Mouse (Mus musculus): ENCODE measurements at regions not wholly inside any gene's neighbourhood (a gene's known extent, or its start where the extent isn't known, plus 50 kb on each side); places are given as distances from the start of the nearest gene placed in this dataset.
A peak's percentile ranks its signal among the peaks of the same experiment; 100 is the strongest.

DNA sequence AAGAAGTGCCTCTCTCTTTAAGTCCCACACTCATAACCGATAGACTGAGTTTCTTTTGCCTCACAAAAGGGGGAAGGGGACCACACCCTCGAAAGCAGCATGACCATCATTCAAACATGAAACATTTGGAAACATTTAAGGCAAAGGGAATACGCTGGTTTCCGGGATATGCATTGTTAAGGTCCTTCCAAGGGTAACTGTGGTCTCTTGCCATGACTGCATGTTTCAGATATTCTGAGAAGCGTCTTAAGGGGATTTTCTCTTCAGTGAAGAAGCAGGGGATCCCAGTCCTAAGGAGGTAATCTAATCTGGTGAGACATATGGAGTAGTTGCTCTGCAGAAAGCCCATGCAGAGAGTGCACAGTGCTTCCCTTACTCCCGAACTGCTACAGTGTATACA is 258.8 kb downstream of the Mreg start:
- WGBS = 78% methylated on average over 6 of the region's 6 CpGs
- H3K27me3 ChIP-seq (ENCODE audit: insufficient read depth, poor library complexity, severe bottlenecking) = no peaks in the 10 kb centered on the region
- no peak for DNase-seq (ENCODE audit: low spot score)

DNA sequence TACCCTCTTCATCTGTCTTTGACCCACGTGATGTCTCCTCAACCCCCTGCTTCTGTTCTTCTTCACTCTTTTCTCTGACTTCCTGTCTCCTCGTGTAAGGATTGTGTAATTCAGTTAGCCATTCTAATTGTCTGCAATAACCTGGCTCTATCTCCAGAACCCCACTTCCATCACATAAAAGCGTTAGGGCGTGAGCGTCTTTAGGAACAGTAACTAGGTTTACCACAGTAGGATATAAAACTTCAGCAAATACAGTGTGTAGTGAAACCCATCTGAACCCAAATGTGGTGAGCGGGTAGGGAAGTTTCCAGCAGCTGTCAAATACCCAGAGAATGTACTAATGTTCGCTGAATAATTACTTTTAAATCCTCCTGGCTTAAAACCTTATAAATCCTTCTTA is 262.6 kb downstream of the Mreg start:
- Histone ChIP-seq H3K27ac (no peak overlapping the region), H3K4me3 (no peak overlapping the region), H3K27me3 (ENCODE audit: insufficient read depth, poor library complexity, severe bottlenecking) (no peaks in the 10 kb centered on the region), H3K4me1 (replicated peaks) (no peaks in the 10 kb centered on the region), H3K36me3 (no peaks in the 10 kb centered on the region), H3K9me3 (no peaks in the 10 kb centered on the region)
- WGBS = 91% methylated on average over 7 of the region's 7 CpGs
- no peak for DNase-seq (ENCODE audit: low spot score)

More for the DNA sequence above, 258.8 kb downstream of the Mreg start:
- Histone ChIP-seq H3K27ac (no peak overlapping the region), H3K4me1 (replicated peaks) (no peaks in the 10 kb centered on the region), H3K9me3 (no peaks in the 10 kb centered on the region), H3K4me3 (no peak overlapping the region), H3K36me3 (no peaks in the 10 kb centered on the region)

DNA sequence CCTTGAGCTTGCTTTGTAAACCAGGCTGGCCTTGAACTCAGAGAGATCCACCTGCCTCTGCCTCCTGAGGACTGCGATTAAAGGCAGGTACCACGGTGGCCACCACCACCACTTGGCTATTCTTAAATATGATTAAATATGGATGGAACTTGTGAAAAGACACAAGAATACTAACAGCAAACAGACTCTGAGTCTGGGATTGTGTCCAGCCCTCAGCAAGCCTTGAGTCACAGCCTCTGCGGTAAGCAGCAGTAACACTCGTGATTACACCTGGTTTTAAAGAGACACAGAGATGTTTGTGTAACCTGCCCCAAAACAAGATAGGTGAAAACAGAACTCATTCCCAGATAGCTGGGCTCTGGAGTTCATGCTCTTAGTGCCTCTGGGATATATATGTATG is 263.4 kb downstream of the Mreg start:
- 88% methylated on average over 4 of the region's 4 CpGs for WGBS
- no peak overlapping the region for H3K27ac ChIP-seq
- H3K4me3 ChIP-seq = no peak overlapping the region
- no peaks in the 10 kb centered on the region for H3K27me3 ChIP-seq (ENCODE audit: insufficient read depth, poor library complexity, severe bottlenecking)
- no peaks in the 10 kb centered on the region for H3K4me1 ChIP-seq (replicated peaks)
- no peaks in the 10 kb centered on the region for H3K9me3 ChIP-seq
- no peaks in the 10 kb centered on the region for H3K36me3 ChIP-seq
- DNase-seq (ENCODE audit: low spot score) = no peak

DNA sequence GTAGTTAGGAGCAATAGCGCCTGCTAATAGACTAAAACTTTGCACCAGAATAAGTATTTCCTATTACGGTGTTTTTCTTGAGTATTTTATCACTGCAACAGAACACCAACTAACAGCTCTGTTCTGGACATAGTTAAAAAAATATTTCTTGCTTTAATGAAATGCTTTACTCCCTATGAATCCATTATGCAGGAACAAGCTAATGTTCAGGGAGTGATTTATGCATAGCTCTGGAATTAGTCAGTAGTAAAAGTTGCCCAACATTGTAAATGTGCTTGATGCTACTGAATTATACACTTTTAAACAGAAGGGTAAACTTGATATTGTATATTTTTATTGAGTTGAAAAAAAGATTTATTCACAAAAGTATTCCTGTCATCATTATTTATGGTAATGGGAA is 264.6 kb downstream of the Mreg start:
- H3K4me3 ChIP-seq = no peak overlapping the region
- H3K4me1 ChIP-seq (replicated peaks) = no peaks in the 10 kb centered on the region
- DNase-seq (ENCODE audit: low spot score) = no peak
- H3K27me3 ChIP-seq (ENCODE audit: insufficient read depth, poor library complexity, severe bottlenecking) = no peaks in the 10 kb centered on the region
- no peaks in the 10 kb centered on the region for H3K36me3 ChIP-seq
- no peaks in the 10 kb centered on the region for H3K9me3 ChIP-seq
- H3K27ac ChIP-seq = no peak overlapping the region
- WGBS = 94% methylated on average over 2 of the region's 2 CpGs

DNA sequence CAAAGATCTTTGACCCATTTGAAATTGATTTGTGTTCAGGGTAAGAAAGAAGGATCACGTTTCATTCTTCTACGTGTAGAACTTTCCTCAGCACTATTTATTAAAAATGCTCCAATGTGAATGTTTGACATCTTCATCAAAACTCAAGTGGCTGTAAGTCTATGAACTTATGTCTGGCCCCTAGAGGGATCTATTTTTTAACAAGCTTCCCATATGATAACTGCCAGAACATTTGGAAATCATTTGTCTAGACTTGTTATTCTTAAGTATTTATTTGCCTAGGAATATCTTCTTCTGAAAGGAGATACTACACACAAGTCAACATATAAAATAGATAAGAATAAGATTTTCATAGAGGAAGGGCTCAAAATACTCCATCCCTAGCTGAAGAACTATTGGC is 265.2 kb downstream of the Mreg start:
- H3K27ac ChIP-seq = no peak overlapping the region
- H3K36me3 ChIP-seq = no peaks in the 10 kb centered on the region
- no peak for DNase-seq (ENCODE audit: low spot score)
- H3K4me3 ChIP-seq = no peak overlapping the region
- no peaks in the 10 kb centered on the region for H3K27me3 ChIP-seq (ENCODE audit: insufficient read depth, poor library complexity, severe bottlenecking)
- no peaks in the 10 kb centered on the region for H3K4me1 ChIP-seq (replicated peaks)
- WGBS = 63% methylated on average over 2 of the region's 2 CpGs
- H3K9me3 ChIP-seq = no peaks in the 10 kb centered on the region

DNA sequence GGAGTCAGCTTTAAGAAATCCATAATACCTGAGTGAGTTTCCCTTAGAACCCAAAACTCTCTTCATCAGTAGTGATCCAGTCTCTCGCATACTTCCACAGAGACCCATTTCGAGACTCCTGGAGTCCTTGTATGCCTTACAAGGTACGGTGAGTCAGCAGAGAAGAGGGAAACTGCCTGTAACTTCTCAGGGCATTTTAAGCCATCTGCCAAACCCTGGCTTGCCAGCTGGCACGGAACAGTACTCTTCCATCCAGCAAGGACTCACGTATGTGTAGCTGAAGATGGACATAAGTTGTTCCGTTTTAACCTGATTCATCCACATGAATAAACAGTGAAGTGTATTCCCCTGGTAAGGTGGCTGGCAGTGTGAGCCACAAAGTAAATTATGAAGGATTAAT is 267.0 kb downstream of the Mreg start:
- Histone ChIP-seq H3K9me3 (no peaks in the 10 kb centered on the region), H3K4me3 (no peak overlapping the region), H3K4me1 (replicated peaks) (peaks cover 15% of the 10 kb centered on the region), H3K27ac (no peak overlapping the region), H3K36me3 (no peaks in the 10 kb centered on the region), H3K27me3 (ENCODE audit: insufficient read depth, poor library complexity, severe bottlenecking) (no peaks in the 10 kb centered on the region)
- whole genome bisulfite sequencing = 92% methylated on average over 6 of the region's 6 CpGs
- DNase-seq (ENCODE audit: low spot score) = no peak

DNA sequence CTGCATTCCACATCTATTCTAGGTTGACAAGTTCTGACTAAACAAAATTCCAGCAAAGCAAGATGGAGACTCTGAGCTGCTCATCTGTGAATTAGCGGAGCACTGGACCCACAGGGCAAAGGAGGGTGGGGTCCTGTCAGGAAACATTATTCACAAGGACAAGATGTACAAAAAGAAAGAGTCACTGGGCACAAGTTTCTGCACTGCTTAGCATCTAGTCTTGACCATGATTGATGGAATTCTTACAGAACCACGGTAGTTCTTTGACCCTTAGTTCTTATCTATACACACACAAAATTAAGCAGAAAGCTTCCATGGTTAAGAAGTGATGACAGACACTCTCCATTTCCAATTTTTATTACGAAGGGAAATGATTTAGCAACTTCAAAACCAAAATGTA is 267.6 kb downstream of the Mreg start:
- H3K36me3 ChIP-seq = no peaks in the 10 kb centered on the region
- H3K4me1 ChIP-seq (replicated peaks) = peaks cover 15% of the 10 kb centered on the region
- H3K27ac ChIP-seq = no peak overlapping the region
- H3K9me3 ChIP-seq = no peaks in the 10 kb centered on the region
- DNase-seq (ENCODE audit: low spot score) = no peak
- no peaks in the 10 kb centered on the region for H3K27me3 ChIP-seq (ENCODE audit: insufficient read depth, poor library complexity, severe bottlenecking)
- H3K4me3 ChIP-seq = no peak overlapping the region
- 79% methylated on average over 3 of the region's 3 CpGs for WGBS

DNA sequence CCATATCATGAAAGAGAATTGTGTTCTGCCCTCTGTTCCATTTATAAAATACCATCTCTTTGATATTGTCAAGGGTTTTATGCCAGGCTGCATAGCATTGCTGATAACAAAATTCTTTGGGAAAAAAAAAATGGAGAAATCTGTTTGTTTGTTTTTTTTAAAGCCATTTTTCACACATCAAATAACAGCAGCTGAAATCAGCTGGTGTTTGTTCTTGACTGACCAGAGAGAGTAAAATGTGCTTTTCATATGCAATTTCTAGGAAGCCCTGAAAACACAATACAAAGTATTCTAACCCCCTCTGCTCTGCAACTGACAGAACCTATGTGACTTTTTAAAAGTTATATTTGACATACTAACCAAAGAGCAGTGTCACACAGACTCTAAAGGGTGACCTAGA is 270.0 kb downstream of the Mreg start:
- Histone ChIP-seq H3K27me3 (ENCODE audit: insufficient read depth, poor library complexity, severe bottlenecking) (no peaks in the 10 kb centered on the region), H3K27ac (no peak overlapping the region), H3K4me1 (replicated peaks) (peaks cover 20% of the 10 kb centered on the region), H3K4me3 (no peak overlapping the region), H3K36me3 (no peaks in the 10 kb centered on the region), H3K9me3 (no peaks in the 10 kb centered on the region)
- no peak for DNase-seq (ENCODE audit: low spot score)

DNA sequence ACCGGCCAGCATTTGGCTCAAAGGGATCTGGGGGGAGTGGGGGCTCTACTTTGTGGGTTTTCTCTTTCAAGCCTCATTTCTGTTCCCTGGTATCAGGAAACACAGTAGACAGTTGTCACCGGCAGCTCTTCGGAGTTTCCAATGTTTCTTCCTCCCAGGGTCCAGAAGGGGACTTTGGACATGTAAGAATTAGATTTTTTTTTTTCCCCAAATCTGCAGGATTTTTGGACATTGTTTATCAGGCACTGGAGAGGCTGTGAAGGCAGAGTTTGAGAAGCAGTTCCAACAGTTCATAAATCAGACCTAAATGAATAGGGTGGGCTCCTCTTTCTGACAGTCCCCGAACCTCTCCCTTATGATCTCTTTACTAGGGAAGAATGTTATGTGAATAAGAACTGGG is 270.4 kb downstream of the Mreg start:
- Histone ChIP-seq H3K27me3 (ENCODE audit: insufficient read depth, poor library complexity, severe bottlenecking) (no peaks in the 10 kb centered on the region), H3K4me1 (replicated peaks) (peaks cover 21% of the 10 kb centered on the region), H3K36me3 (no peaks in the 10 kb centered on the region), H3K4me3 (no peak overlapping the region), H3K27ac (peak overlapping the region; percentile 62; the same call in 1 of the 2 replicates), H3K9me3 (no peaks in the 10 kb centered on the region)
- WGBS = 65% methylated on average over 4 of the region's 4 CpGs
- DNase-seq (ENCODE audit: low spot score) = no peak

DNA sequence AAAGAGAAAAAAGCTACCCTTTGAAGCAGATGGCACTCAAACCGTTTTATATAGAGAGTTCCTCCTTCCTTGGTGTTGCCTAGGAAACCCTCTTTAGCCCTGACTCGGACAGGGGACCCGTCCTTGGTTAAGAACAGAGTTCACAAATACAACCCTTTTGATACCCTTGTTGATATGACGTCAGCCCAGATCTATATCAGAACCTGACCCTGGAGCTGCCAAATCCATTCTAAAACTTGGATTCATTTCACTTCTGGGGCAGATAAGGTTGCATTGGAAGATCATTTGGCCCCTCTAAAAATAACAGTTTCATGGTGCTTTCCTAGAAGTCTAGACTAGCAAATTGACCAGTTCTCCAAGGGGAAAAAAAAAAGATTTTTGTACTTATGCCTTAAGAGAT is 271.2 kb downstream of the Mreg start:
- peaks cover 26% of the 10 kb centered on the region for H3K4me1 ChIP-seq (replicated peaks)
- WGBS = 36% methylated on average over 4 of the region's 4 CpGs
- no peak overlapping the region for H3K4me3 ChIP-seq
- no peaks in the 10 kb centered on the region for H3K27me3 ChIP-seq (ENCODE audit: insufficient read depth, poor library complexity, severe bottlenecking)
- no peaks in the 10 kb centered on the region for H3K36me3 ChIP-seq
- H3K9me3 ChIP-seq = no peaks in the 10 kb centered on the region
- DNase-seq (ENCODE audit: low spot score) = peak; percentile 6
- peak overlapping the region; percentile 40; the same call in 1 of the 2 replicates for H3K27ac ChIP-seq

DNA sequence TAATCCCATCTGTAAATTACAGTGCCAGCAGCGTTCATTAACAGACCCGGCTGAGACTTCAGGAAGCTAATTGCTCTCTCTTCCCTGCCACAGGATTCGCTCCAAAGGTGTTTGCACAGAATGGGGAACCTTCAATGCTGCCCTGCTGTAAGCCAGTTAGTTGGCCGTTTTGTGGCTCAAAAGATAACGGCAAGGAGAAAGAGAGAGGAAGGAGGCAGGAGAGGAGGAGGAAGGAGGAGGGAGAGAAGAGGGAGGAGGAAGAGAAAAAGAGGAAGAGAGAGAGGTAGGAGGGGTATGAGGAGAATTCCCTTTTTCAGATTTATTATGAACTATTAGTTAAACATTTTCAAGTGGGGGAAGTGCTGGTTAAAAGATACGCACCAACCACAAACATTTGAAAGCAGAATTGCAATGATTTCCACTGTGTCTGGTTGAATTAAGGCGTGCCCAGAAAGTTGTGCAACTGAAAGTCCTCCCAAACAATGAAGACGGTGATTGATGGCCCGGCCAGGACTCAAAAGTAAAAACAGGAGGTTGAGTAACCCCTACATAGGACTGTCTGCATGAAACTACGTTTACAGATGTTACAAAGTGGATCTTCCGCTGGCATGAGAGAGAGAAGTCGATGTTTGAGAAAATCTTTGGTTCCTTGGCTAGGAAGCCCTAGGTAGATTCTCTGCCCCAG is 273.6 kb downstream of the Mreg start:
- H3K36me3 ChIP-seq = no peaks in the 10 kb centered on the region
- no peak overlapping the region for H3K4me3 ChIP-seq
- no peaks in the 10 kb centered on the region for H3K9me3 ChIP-seq
- H3K4me1 ChIP-seq (replicated peaks) = peaks cover 26% of the 10 kb centered on the region
- WGBS = 70% methylated on average over 12 of the region's 12 CpGs
- no peaks in the 10 kb centered on the region for H3K27me3 ChIP-seq (ENCODE audit: insufficient read depth, poor library complexity, severe bottlenecking)
- DNase-seq (ENCODE audit: low spot score) = no peak
- no peak overlapping the region for H3K27ac ChIP-seq

DNA sequence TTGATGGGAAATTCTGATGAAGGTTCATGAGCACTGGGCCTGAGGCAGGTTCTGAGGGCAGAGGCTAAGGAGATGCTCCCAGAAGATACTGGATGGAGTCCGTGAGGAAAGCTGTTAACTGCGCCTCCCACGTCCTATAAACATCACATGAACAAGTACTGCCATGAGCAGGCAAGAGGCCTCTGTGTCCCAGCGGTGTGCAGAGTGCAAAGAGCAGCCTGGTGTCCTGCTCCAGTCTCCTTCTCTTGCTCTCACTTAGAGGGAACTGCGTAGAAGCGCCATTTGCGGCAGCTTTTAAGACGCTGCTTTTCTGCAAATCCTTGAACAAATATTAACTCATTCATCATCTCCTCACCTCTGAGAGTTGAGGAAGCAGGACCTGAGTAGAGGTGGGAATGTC is 274.2 kb downstream of the Mreg start:
- Histone ChIP-seq H3K27ac (no peak overlapping the region), H3K27me3 (ENCODE audit: insufficient read depth, poor library complexity, severe bottlenecking) (no peaks in the 10 kb centered on the region), H3K9me3 (no peaks in the 10 kb centered on the region), H3K4me3 (no peak overlapping the region), H3K4me1 (replicated peaks) (peaks cover 26% of the 10 kb centered on the region), H3K36me3 (no peaks in the 10 kb centered on the region)
- DNase-seq (ENCODE audit: low spot score) = no peak
- 74% methylated on average over 8 of the region's 8 CpGs for WGBS

DNA sequence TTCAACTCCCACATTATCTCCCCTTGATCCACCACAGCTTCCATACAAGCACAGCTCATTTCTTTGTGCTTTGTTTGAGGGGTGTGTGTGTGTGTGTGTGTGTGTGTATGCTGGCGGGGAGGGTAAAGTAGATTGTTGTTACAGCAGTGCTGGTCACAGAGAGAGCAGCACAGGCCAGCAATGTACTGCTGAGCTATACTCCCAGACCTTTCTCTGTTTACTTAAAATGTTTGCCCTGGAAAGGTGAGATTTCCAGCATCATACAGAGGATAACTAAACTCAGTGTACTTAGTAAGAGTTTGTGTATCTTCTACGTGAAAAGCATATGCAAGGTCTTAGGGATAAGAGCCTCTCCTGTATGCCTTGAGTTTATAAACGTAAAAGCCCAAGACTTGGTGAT is 274.9 kb downstream of the Mreg start:
- no peak overlapping the region for H3K4me3 ChIP-seq
- H3K27me3 ChIP-seq (ENCODE audit: insufficient read depth, poor library complexity, severe bottlenecking) = no peaks in the 10 kb centered on the region
- H3K36me3 ChIP-seq = no peaks in the 10 kb centered on the region
- no peaks in the 10 kb centered on the region for H3K9me3 ChIP-seq
- no peak overlapping the region for H3K27ac ChIP-seq
- H3K4me1 ChIP-seq (replicated peaks) = peaks cover 26% of the 10 kb centered on the region
- peak; percentile 8 for DNase-seq (ENCODE audit: low spot score)
- WGBS = 72% methylated on average over 3 of the region's 3 CpGs

DNA sequence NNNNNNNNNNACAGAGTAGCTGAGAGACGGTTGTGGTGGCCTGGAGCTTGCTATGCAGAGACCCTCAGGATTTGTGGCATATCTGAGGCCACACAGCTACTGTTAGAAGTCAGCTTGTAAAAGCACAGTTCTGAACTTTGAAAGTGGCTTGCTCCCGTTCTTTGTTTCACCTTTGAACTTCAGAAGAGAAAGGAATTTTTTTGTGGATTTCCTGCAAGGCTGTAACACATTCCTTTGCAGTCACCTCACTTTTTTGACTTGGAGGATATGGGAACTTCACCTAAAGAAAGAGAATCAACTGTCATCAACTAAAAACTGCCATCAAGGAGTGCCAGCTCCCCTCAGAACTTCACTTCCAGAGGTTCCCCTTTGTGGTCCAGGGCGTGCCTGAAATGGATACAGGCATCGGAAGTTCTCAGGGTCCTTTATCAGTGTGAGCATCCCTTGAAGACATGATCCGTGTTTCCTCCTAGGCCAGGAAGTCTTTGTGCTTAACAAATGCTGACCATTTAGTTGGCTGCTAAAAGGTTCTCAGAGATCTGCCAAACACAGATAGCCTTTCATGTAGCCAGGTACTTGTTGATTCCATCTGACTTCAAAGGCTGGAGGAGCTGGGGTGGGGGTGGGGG is 275.5 kb downstream of the Mreg start:
- WGBS = 56% methylated on average over 5 of the region's 5 CpGs
- Histone ChIP-seq H3K4me1 (replicated peaks) (peaks cover 23% of the 10 kb centered on the region), H3K27me3 (ENCODE audit: insufficient read depth, poor library complexity, severe bottlenecking) (no peaks in the 10 kb centered on the region), H3K36me3 (no peaks in the 10 kb centered on the region), H3K9me3 (no peaks in the 10 kb centered on the region), H3K27ac (peak overlapping the region; percentile 50; the same call in 1 of the 2 replicates), H3K4me3 (no peak overlapping the region)
- DNase-seq (ENCODE audit: low spot score) = peak; percentile 8
